Mouse (Mus musculus) lung, postnatal 4 days (tissue): ENCODE data around the gene Zfp574.
"Not testable (repeated sequence)": the region's sequence is repeated elsewhere in the genome, so short reads cannot be mapped to it uniquely, and the experiment has no call there.

Source experiments
- DNase-seq, 2 experiments: peaks; one replicate each; pipeline ENCODE4 v3.0.0; 2021

Gene Zfp574

GRCm38 (mm10) chr7:25071979-25072715 is at the start of gene Zfp574, which contains the start of gene Grik5:
Zfp574 (plus strand) TSS chr7:25072567.
Grik5 (minus strand) TSS chr7:25072346.
- peak; percentile 30 to 45 for DNase-seq

- DNase-seq, result peak in 1 of 2 experiments; percentile 34
Observed at GRCm38 (mm10) chr7:25025855-25026439, 46.4 kb upstream of the Zfp574 start.

GRCm38 (mm10) chr7:25026452-25026851 is 45.9 kb upstream of the Zfp574 start:
- DNase-seq, result no peak

GRCm38 (mm10) chr7:25030032-25030753 is 42.2 kb upstream of the Zfp574 start:
- DNase-seq, result peak in 1 of 2 experiments; percentile 81

GRCm38 (mm10) chr7:25031528-25031927 is 40.8 kb upstream of the Zfp574 start:
- no peak for DNase-seq

- no peak for DNase-seq
Observed at GRCm38 (mm10) chr7:25034796-25035195, 37.6 kb upstream of the Zfp574 start.

GRCm38 (mm10) chr7:25035916-25036315 is 36.5 kb upstream of the Zfp574 start:
- peak; percentile 35 to 64 for DNase-seq

- no peak for DNase-seq
Observed at GRCm38 (mm10) chr7:25041921-25042320, 30.4 kb upstream of the Zfp574 start.

- not testable (repeated sequence) for DNase-seq
Observed at GRCm38 (mm10) chr7:25044599-25044998, 27.8 kb upstream of the Zfp574 start.

- no peak for DNase-seq
Observed at GRCm38 (mm10) chr7:25047363-25047762, 25.0 kb upstream of the Zfp574 start.

- no peak for DNase-seq
Observed at GRCm38 (mm10) chr7:25049295-25049930, 23.0 kb upstream of the Zfp574 start.

GRCm38 (mm10) chr7:25052587-25052986 is 19.8 kb upstream of the Zfp574 start:
- DNase-seq, result no peak

GRCm38 (mm10) chr7:25056951-25057350 is 15.4 kb upstream of the Zfp574 start:
- peak in 1 of 2 experiments; percentile 27 for DNase-seq

GRCm38 (mm10) chr7:25057888-25058287 is 14.5 kb upstream of the Zfp574 start:
- DNase-seq, result no peak

- no peak for DNase-seq
Observed at GRCm38 (mm10) chr7:25058394-25058793, 14.0 kb upstream of the Zfp574 start.

GRCm38 (mm10) chr7:25058836-25059235 is 13.5 kb upstream of the Zfp574 start:
- no peak for DNase-seq

- no peak for DNase-seq
Observed at GRCm38 (mm10) chr7:25063346-25063745, 9.0 kb upstream of the Zfp574 start.

GRCm38 (mm10) chr7:25063900-25064299 is 8.5 kb upstream of the Zfp574 start:
- DNase-seq, result no peak

- DNase-seq, result no peak
Observed at GRCm38 (mm10) chr7:25067338-25067737, 5.0 kb upstream of the Zfp574 start.

- no peak for DNase-seq
Observed at GRCm38 (mm10) chr7:25067909-25068656, 4.3 kb upstream of the Zfp574 start.

- no peak for DNase-seq
Observed at GRCm38 (mm10) chr7:25068724-25069123, 3.6 kb upstream of the Zfp574 start.

GRCm38 (mm10) chr7:25072716-25073390 is 486 bp downstream of the Zfp574 start:
- DNase-seq, result peak; percentile 50 to 66
